14 mouse cellular contexts compared by ENCODE assay signal in the genomic region with DNA sequence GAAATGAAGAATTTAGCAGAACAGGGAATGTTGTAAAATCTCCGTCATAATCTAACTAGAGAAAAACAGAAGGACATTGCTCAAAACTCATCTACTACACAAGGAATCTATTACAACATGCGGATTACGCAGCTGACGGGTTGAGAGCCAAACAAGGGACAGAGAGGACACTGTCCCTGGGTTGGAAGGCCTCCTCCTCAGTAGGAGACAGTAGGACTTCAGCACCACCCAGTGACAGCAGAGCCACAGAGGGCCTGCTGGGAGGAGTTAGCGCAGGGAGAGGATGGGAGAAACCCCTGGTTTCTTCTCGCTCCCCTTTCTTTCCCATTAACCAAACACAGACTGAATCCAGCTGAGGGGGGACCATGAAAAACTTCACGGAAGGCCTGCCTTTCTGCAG. TPM values are rescaled to one million over a fixed set of nuclear protein-coding genes. Genes with fewer than 3 reads are reported as not detected.
DNase-seq lines count a peak whose midpoint lies in the region; ATAC-seq and TF ChIP-seq lines count a peak whose summit lies in the region.
"Had no signal": no experiment of that assay in that cellular context is flagged by ENCODE, and none has a peak within 500 bp of the region (broad histone marks: within the 10 kb centered on the region; RNA-seq: fewer than 3 reads in every experiment).

No protein-coding gene starts in this region.

- no peaks in the 10 kb centered on the region for H3K36me3 ChIP-seq in kidney, adult 2 months (ENCODE audit: control insufficient read depth, insufficient read depth, low read length)
- H3K36me3 ChIP-seq in lung, postnatal 0 days (ENCODE audit: insufficient read depth, low read length), result no peaks in the 10 kb centered on the region
- no peaks in the 10 kb centered on the region for H3K36me3 ChIP-seq in hindbrain, embryonic 11.5 days (ENCODE audit: control insufficient read depth, insufficient read depth, low read length)
- H3K36me3 ChIP-seq: heart, embryonic 15.5 days; neural tube, embryonic 15.5 days had no signal

- WGBS in kidney, adult 2 months, result 75% methylated on average over 7 of the region's 7 CpGs
- 56% methylated on average over 7 of the region's 7 CpGs for WGBS in lung, postnatal 0 days
- 69% methylated on average over 7 of the region's 7 CpGs for WGBS in hindbrain, embryonic 11.5 days

- H3K27ac ChIP-seq in kidney, adult 2 months (ENCODE audit: insufficient read depth, low read depth, low read length), result no peak overlapping the region
- no peak overlapping the region for H3K27ac ChIP-seq in lung, postnatal 0 days (ENCODE audit: low read length)
- H3K27ac ChIP-seq in hindbrain, embryonic 11.5 days (ENCODE audit: low read depth, low read length), result no peak overlapping the region
- H3K27ac ChIP-seq: heart, embryonic 15.5 days; neural tube, embryonic 15.5 days had no signal

- no peak for TF ChIP-seq POLR2A in kidney, adult 2 months (IDR thresholded peaks at IDR 0.05; ENCODE audit: low read depth, low read length)

- DNase-seq in adrenal gland, postnatal 10 days, result peak; percentile 40
- no peak for DNase-seq in adrenal gland, postnatal 25 days
- no peak for DNase-seq in kidney, adult 2 months
- no peak for DNase-seq in kidney, adult 11 months
- DNase-seq in lung, postnatal 0 days (ENCODE audit: low spot score), result peak; percentile 84
- DNase-seq in lung, postnatal 14 days, result no peak
- peak; percentile 31 for DNase-seq in skeletal muscle tissue, adult 2 months (ENCODE audit: low read depth, low spot score)
- DNase-seq in hindbrain, embryonic 11.5 days (ENCODE audit: low spot score), result no peak
- DNase-seq: midbrain, embryonic 14.5 days; right cerebral cortex, postnatal 4 days; thymus, adult 2 months had no signal

- no peak overlapping the region for H3K4me3 ChIP-seq in kidney, adult 2 months (ENCODE audit: insufficient read depth, low read depth, low read length)
- no peak overlapping the region for H3K4me3 ChIP-seq in lung, postnatal 0 days (ENCODE audit: low read depth, low read length)
- H3K4me3 ChIP-seq in hindbrain, embryonic 11.5 days (ENCODE audit: low read depth, low read length), result no peak overlapping the region
- H3K4me3 ChIP-seq: heart, embryonic 15.5 days; neural tube, embryonic 15.5 days had no signal

- no peak overlapping the region for H3K9ac ChIP-seq in lung, postnatal 0 days (replicated peaks; ENCODE audit: low read depth)
- no peak overlapping the region for H3K9ac ChIP-seq in hindbrain, embryonic 11.5 days (ENCODE audit: low read depth, low read length)
- H3K9ac ChIP-seq: heart, embryonic 15.5 days; neural tube, embryonic 15.5 days had no signal

- no peaks in the 10 kb centered on the region for H3K9me3 ChIP-seq in lung, postnatal 0 days (ENCODE audit: low read length)
- no peaks in the 10 kb centered on the region for H3K9me3 ChIP-seq in hindbrain, embryonic 11.5 days (ENCODE audit: control insufficient read depth, low read length)
- H3K9me3 ChIP-seq: heart, embryonic 15.5 days; neural tube, embryonic 15.5 days had no signal

- TF ChIP-seq CTCF in kidney, adult 2 months (conservative IDR thresholded peaks at IDR 0.05; ENCODE audit: insufficient read depth, insufficient read length, low read depth, low read length), result peak; percentile 79
- peak; percentile 50 for TF ChIP-seq CTCF in lung, postnatal 0 days (IDR thresholded peaks at IDR 0.05)

- ATAC-seq in lung, postnatal 0 days, result peak; percentile 79
- no peak for ATAC-seq in hindbrain, embryonic 11.5 days (ENCODE audit: low FRiP score)
- ATAC-seq: inflammation-experienced regulatory T-cells, adult 6 months had no signal

- H3K4me1 ChIP-seq in kidney, adult 2 months (ENCODE audit: control insufficient read depth, insufficient read depth, low read length), result peaks cover 5% of the 10 kb centered on the region; the same call in 1 of the 2 replicates
- no peaks in the 10 kb centered on the region for H3K4me1 ChIP-seq in lung, postnatal 0 days (ENCODE audit: insufficient read depth, low read depth, low read length)
- no peaks in the 10 kb centered on the region for H3K4me1 ChIP-seq in hindbrain, embryonic 11.5 days (replicated peaks; ENCODE audit: control insufficient read depth, insufficient read depth, low read length)

- no peak overlapping the region for H3K4me2 ChIP-seq in lung, postnatal 0 days (replicated peaks; ENCODE audit: low read depth, low read length)
- no peak overlapping the region for H3K4me2 ChIP-seq in hindbrain, embryonic 11.5 days (replicated peaks; ENCODE audit: low read depth, low read length)
- H3K4me2 ChIP-seq: heart, embryonic 15.5 days; neural tube, embryonic 15.5 days had no signal

- H3K27me3 ChIP-seq in kidney, adult 2 months (replicated peaks; ENCODE audit: control insufficient read depth, insufficient read depth, low read length), result no peaks in the 10 kb centered on the region
- H3K27me3 ChIP-seq in lung, postnatal 0 days (replicated peaks; ENCODE audit: insufficient read depth, low read length), result no peaks in the 10 kb centered on the region
- H3K27me3 ChIP-seq in hindbrain, embryonic 11.5 days (ENCODE audit: control insufficient read depth, insufficient read depth, low read length), result no peaks in the 10 kb centered on the region
- H3K27me3 ChIP-seq: heart, embryonic 15.5 days had no signal

- TF ChIP-seq EP300 in lung, postnatal 0 days (IDR thresholded peaks at IDR 0.05), result no peak

RNA-seq across cellular contexts. Expression of gene Degs1, which starts 5.2 kb away (rescaled TPM):
- total RNA-seq in adrenal gland, postnatal 10 days (2021), result 10 to 100 TPM; 81.0 to 81.3 TPM
- 97.3 and 103 TPM in 2 replicates for total RNA-seq in adrenal gland, postnatal 25 days (2021)
- polyA plus RNA-seq in kidney, adult 2 months (2012; rRNA removed), result 137 and 158 TPM in 2 replicates
- polyA plus RNA-seq in lung, postnatal 0 days (2015; fragmentation: Nextera tagmentation; extraction: Ambion mirVana), result 194 and 219 TPM in 2 replicates
- 78.8 and 79.6 TPM in 2 replicates for polyA plus RNA-seq in hindbrain, embryonic 11.5 days (2014; fragmentation: Nextera tagmentation; extraction: Ambion mirVana)

RNA-seq across cellular contexts. Expression of gene Fbxo28, which starts 53.6 kb away (rescaled TPM):
- total RNA-seq in adrenal gland, postnatal 10 days (2021), result 10 to 100 TPM; 28.9 to 33.9 TPM
- total RNA-seq in adrenal gland, postnatal 25 days (2021), result 34.1 and 45.9 TPM in 2 replicates
- polyA plus RNA-seq in kidney, adult 2 months (2012; rRNA removed), result 9.0 and 11.0 TPM in 2 replicates
- polyA plus RNA-seq in lung, postnatal 0 days (2015; fragmentation: Nextera tagmentation; extraction: Ambion mirVana), result 9.8 and 12.5 TPM in 2 replicates
- 31.3 and 35.7 TPM in 2 replicates for polyA plus RNA-seq in hindbrain, embryonic 11.5 days (2014; fragmentation: Nextera tagmentation; extraction: Ambion mirVana)

Comparison
In these comparisons a context has a peak if more than half of its experiments do, and no peak if none do; other contexts are left out.
1. DNase-seq: peak in adrenal gland, postnatal 10 days (single experiment), lung, postnatal 0 days (single experiment) and skeletal muscle tissue, adult 2 months (single experiment); none in adrenal gland, postnatal 25 days (single experiment), kidney, adult 2 months (single experiment), kidney, adult 11 months (single experiment), lung, postnatal 14 days (single experiment) and hindbrain, embryonic 11.5 days (single experiment).